Mouse (Mus musculus): Measurements from ENCODE around the gene Gm17657. TPM values are rescaled to one million over a fixed set of nuclear protein-coding genes. Genes with fewer than 3 reads are reported as not detected.
"Not testable (repeated sequence)": the region's sequence is repeated elsewhere in the genome, so short reads cannot be mapped to it uniquely, and the experiment has no call there.

Gm17657 gene
- polyA plus RNA-seq, 1 experiment from 2014 or later, result not detected

GRCm38 (mm10) chr17:29503700-29504099 is 45.7 kb downstream of the Gm17657 start:
- Histone ChIP-seq H3K9me3 (replicated peaks; ENCODE audit: control insufficient read depth, low read length) (no peaks in the 10 kb centered on the region), H3K9ac (replicated peaks; ENCODE audit: low read length) (no peak overlapping the region), H3K27me3 (ENCODE audit: control insufficient read depth, insufficient read depth, low read length) (no peaks in the 10 kb centered on the region), H3K36me3 (replicated peaks; ENCODE audit: control insufficient read depth, insufficient read depth, low read depth, low read length) (no peaks in the 10 kb centered on the region), H3K27ac (replicated peaks; ENCODE audit: low read depth, low read length) (no peak overlapping the region), H3K4me3 (ENCODE audit: low read depth, low read length) (no peak overlapping the region), H3K4me1 (ENCODE audit: control insufficient read depth, insufficient read depth, low read length) (no peaks in the 10 kb centered on the region), H3K4me2 (ENCODE audit: low read depth, low read length) (no peak overlapping the region)
- DNase-seq (ENCODE audit: low spot score) (no peak), ATAC-seq (replicated peaks; ENCODE audit: insufficient number of reproducible peaks, low FRiP score, low TSS enrichment, low read depth) (no peak)
- WGBS, result 78% methylated on average over 5 of the region's 5 CpGs

DNA sequence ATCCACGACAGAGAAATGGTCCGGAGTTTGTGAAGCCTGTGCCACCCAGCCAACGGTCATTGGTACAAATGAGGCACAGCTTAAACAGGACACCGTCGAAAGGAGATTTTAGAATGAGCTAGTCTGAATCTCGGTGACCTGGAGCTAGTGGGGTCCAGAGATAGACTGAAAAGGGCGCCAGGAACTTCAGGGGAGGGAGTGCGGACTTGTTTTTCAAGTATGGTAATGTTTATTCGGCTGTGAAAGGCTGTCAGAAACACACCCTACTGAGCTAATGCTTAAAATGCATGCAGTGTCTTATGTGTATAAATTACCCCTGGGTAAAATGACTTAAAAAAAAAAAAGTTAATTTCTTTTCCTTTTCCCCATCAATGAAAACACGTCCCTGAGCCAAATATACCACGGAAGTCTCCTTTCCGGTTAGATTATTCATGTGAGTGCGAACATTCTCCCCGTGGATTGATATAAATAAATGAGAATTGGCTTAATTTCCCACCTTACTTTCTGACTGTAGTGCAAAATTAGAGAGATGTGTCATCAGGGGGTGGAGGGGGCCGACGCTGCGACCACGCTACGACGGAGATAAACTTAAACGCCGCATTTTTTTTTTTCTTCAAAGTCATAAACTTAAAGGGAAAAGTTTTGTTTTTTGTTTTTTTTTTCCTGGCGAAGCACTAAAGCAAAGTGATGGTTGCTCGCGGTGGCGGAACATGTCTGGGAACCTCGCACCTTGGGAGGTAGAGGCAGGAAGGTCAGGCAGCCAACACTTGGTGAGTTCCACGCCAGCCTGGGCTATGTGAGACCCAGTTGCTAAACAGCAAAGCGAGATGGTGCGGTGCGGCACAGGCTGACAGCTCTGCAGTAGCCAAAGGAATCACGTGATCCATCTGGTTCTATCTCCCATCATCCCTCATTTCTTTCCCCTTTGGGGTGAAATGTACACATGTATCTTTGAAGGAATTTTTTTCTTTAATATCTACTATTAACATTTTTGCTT is 46.5 kb downstream of the Gm17657 start:
- Histone ChIP-seq H3K4me2 (ENCODE audit: low read depth, low read length) (no peak overlapping the region; the same call in 1 of the 2 replicates), H3K4me1 (ENCODE audit: control insufficient read depth, insufficient read depth, low read length) (no peaks in the 10 kb centered on the region), H3K9me3 (replicated peaks; ENCODE audit: control insufficient read depth, low read length) (no peaks in the 10 kb centered on the region), H3K4me3 (ENCODE audit: low read depth, low read length) (no peak overlapping the region), H3K9ac (replicated peaks; ENCODE audit: low read length) (no peak overlapping the region), H3K27ac (replicated peaks; ENCODE audit: low read depth, low read length) (no peak overlapping the region), H3K36me3 (replicated peaks; ENCODE audit: control insufficient read depth, insufficient read depth, low read depth, low read length) (no peaks in the 10 kb centered on the region), H3K27me3 (ENCODE audit: control insufficient read depth, insufficient read depth, low read length) (no peaks in the 10 kb centered on the region)
- DNase-seq (ENCODE audit: low spot score) (no peak), ATAC-seq (replicated peaks; ENCODE audit: insufficient number of reproducible peaks, low FRiP score, low TSS enrichment, low read depth) (no peak)
- 13% methylated on average over 32 of the region's 32 CpGs for WGBS

GRCm38 (mm10) chr17:29502005-29502668 is 47.3 kb downstream of the Gm17657 start:
- WGBS, result 82% methylated on average over 7 of the region's 7 CpGs
- H3K4me3 ChIP-seq (ENCODE audit: low read depth, low read length), result no peak overlapping the region
- no peak for ATAC-seq (replicated peaks; ENCODE audit: insufficient number of reproducible peaks, low FRiP score, low TSS enrichment, low read depth)
- H3K36me3 ChIP-seq (replicated peaks; ENCODE audit: control insufficient read depth, insufficient read depth, low read depth, low read length), result no peaks in the 10 kb centered on the region
- DNase-seq (ENCODE audit: low spot score), result no peak
- H3K4me1 ChIP-seq (ENCODE audit: control insufficient read depth, insufficient read depth, low read length), result no peaks in the 10 kb centered on the region
- no peaks in the 10 kb centered on the region for H3K27me3 ChIP-seq (ENCODE audit: control insufficient read depth, insufficient read depth, low read length)
- no peak overlapping the region for H3K27ac ChIP-seq (replicated peaks; ENCODE audit: low read depth, low read length)
- no peaks in the 10 kb centered on the region for H3K9me3 ChIP-seq (replicated peaks; ENCODE audit: control insufficient read depth, low read length)
- no peak overlapping the region for H3K9ac ChIP-seq (replicated peaks; ENCODE audit: low read length)
- no peak overlapping the region for H3K4me2 ChIP-seq (ENCODE audit: low read depth, low read length)

GRCm38 (mm10) chr17:29500802-29501469 is 48.5 kb downstream of the Gm17657 start:
- no peak overlapping the region for H3K4me2 ChIP-seq (ENCODE audit: low read depth, low read length)
- H3K36me3 ChIP-seq (replicated peaks; ENCODE audit: control insufficient read depth, insufficient read depth, low read depth, low read length), result no peaks in the 10 kb centered on the region
- WGBS, result 79% methylated on average over 17 of the region's 17 CpGs
- H3K4me1 ChIP-seq (ENCODE audit: control insufficient read depth, insufficient read depth, low read length), result no peaks in the 10 kb centered on the region
- H3K27me3 ChIP-seq (ENCODE audit: control insufficient read depth, insufficient read depth, low read length), result no peaks in the 10 kb centered on the region
- H3K4me3 ChIP-seq (ENCODE audit: low read depth, low read length), result no peak overlapping the region
- ATAC-seq (replicated peaks; ENCODE audit: insufficient number of reproducible peaks, low FRiP score, low TSS enrichment, low read depth) (no peak), DNase-seq (ENCODE audit: low spot score) (no peak)
- H3K27ac ChIP-seq (replicated peaks; ENCODE audit: low read depth, low read length), result no peak overlapping the region
- no peaks in the 10 kb centered on the region for H3K9me3 ChIP-seq (replicated peaks; ENCODE audit: control insufficient read depth, low read length)
- H3K9ac ChIP-seq (replicated peaks; ENCODE audit: low read length), result no peak overlapping the region

DNA sequence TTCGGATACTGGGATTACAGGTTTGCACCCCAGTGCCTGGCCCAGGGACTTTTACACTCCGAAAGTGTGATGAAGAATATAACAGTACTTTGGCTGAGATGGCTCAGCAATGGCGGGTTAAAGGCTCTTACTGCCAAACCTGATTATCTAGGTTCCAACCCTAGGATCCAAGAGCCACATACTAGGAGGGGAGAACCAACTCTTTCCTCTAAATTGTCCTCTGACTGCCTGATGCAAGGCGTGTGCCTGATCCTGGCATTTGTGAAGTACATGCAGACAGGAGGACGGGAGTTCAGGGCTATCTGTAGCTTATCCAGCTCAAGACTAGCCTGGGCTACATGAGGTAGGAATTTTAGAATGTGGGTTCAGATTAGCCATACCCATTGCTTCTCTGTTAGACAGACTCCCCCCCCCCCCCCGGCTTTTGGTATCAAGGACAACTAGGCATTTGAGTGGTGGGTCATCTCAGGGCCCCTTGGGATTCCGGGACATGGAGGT is 49.1 kb downstream of the Gm17657 start:
- DNase-seq (ENCODE audit: low spot score), result no peak
- no peak for ATAC-seq (replicated peaks; ENCODE audit: insufficient number of reproducible peaks, low FRiP score, low TSS enrichment, low read depth)
- Histone ChIP-seq H3K27ac (replicated peaks; ENCODE audit: low read depth, low read length) (no peak overlapping the region), H3K36me3 (replicated peaks; ENCODE audit: control insufficient read depth, insufficient read depth, low read depth, low read length) (no peaks in the 10 kb centered on the region), H3K4me3 (ENCODE audit: low read depth, low read length) (no peak overlapping the region), H3K9ac (replicated peaks; ENCODE audit: low read length) (peak overlapping the region; percentile 9; the same call in 1 of the 2 replicates), H3K4me1 (ENCODE audit: control insufficient read depth, insufficient read depth, low read length) (no peaks in the 10 kb centered on the region), H3K9me3 (replicated peaks; ENCODE audit: control insufficient read depth, low read length) (no peaks in the 10 kb centered on the region), H3K27me3 (ENCODE audit: control insufficient read depth, insufficient read depth, low read length) (no peaks in the 10 kb centered on the region), H3K4me2 (ENCODE audit: low read depth, low read length) (no peak overlapping the region)
- WGBS, result 66% methylated on average over 7 of the region's 7 CpGs

- no peaks in the 10 kb centered on the region for H3K4me1 ChIP-seq (ENCODE audit: control insufficient read depth, insufficient read depth, low read length)
- H3K9me3 ChIP-seq (replicated peaks; ENCODE audit: control insufficient read depth, low read length), result no peaks in the 10 kb centered on the region
- ATAC-seq (replicated peaks; ENCODE audit: insufficient number of reproducible peaks, low FRiP score, low TSS enrichment, low read depth) (no peak), DNase-seq (ENCODE audit: low spot score) (no peak)
- 70% methylated on average over 6 of the region's 6 CpGs for WGBS
- no peak overlapping the region for H3K4me2 ChIP-seq (ENCODE audit: low read depth, low read length)
- H3K27ac ChIP-seq (replicated peaks; ENCODE audit: low read depth, low read length), result no peak overlapping the region
- H3K36me3 ChIP-seq (replicated peaks; ENCODE audit: control insufficient read depth, insufficient read depth, low read depth, low read length), result no peaks in the 10 kb centered on the region; the same call in 1 of the 2 replicates
- H3K4me3 ChIP-seq (ENCODE audit: low read depth, low read length), result no peak overlapping the region
- H3K9ac ChIP-seq (replicated peaks; ENCODE audit: low read length), result no peak overlapping the region
- H3K27me3 ChIP-seq (ENCODE audit: control insufficient read depth, insufficient read depth, low read length), result no peaks in the 10 kb centered on the region
Measured at GRCm38 (mm10) chr17:29499511-29499910, 49.9 kb downstream of the Gm17657 start.

- not testable (repeated sequence) for H3K27ac ChIP-seq (replicated peaks; ENCODE audit: low read depth, low read length); H3K27me3 ChIP-seq (ENCODE audit: control insufficient read depth, insufficient read depth, low read length); H3K4me2 ChIP-seq (ENCODE audit: low read depth, low read length); H3K4me3 ChIP-seq (ENCODE audit: low read depth, low read length); H3K9ac ChIP-seq (replicated peaks; ENCODE audit: low read length); H3K36me3 ChIP-seq (replicated peaks; ENCODE audit: control insufficient read depth, insufficient read depth, low read depth, low read length); DNase-seq (ENCODE audit: low spot score); ATAC-seq (replicated peaks; ENCODE audit: insufficient number of reproducible peaks, low FRiP score, low TSS enrichment, low read depth); H3K9me3 ChIP-seq (replicated peaks; ENCODE audit: control insufficient read depth, low read length); H3K4me1 ChIP-seq (ENCODE audit: control insufficient read depth, insufficient read depth, low read length)
- WGBS, result 97% methylated on average over 2 of the region's 2 CpGs
Measured at GRCm38 (mm10) chr17:29498952-29499351, 50.5 kb downstream of the Gm17657 start.
